Mouse (Mus musculus) activated CD4-positive, CD25-positive, alpha-beta regulatory T cell, adult 4 months (primary cell): ENCODE data around the gene Olfr995. TPM values are rescaled to one million over a fixed set of nuclear protein-coding genes. Genes with fewer than 3 reads are reported as not detected.

Experiments used
- ATAC-seq: one replicate; pipeline ENCODE4 v1.8.0; 2017
- polyA plus RNA-seq, 2 experiments: library from polyadenylated mRNA; unstranded; fragments of 100-300 nt; shearing (Covaris generic); gene quantifications; one replicate each; pipeline ENCODE4 v1.2.1; 2017

The Olfr995 gene
- not detected for polyA plus RNA-seq

DNA sequence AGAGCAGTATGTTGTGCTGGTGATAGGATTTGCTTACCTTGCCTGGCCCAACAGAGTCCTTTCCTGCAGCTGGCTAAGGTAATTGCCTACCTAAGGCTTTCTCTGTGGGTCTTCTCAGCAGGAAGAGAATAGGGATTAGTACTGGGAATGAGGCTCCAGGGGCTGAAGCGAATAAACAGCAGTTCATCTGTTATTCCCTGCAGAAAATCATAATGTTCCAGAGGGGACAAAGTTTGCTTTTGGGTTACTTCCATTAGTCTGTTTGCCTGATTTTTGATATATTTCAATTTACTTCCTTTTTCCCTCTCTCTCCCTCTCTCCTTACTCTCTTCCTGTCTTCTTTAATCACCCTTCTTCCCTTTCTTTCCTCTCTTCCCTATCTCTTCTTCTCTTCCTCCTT is at the start of gene Olfr995:
Gene Olfr995, minus strand, starts transcription at position 101 of the 400 bp plus-strand sequence.
- ATAC-seq: no peak

DNA sequence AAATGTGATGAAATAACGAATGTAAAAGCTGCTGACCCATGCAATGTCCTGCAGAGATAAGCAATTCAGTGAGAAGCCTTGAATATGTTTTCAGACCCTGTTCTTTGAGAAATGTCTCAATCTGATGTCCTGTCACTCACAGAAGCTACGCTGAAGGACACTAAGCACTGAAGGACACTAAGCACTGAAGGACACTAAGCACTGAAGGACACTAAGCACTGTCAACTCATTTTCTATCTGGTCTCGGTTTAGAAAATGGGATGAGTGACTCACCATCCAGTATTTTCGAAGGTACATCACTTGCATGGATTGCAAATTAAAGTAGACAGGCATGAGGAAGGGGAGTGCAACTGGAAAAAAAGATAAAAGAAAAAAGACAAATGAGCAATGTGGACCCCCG is 47.0 kb upstream of the Olfr995 start:
- ATAC-seq: no peak

DNA sequence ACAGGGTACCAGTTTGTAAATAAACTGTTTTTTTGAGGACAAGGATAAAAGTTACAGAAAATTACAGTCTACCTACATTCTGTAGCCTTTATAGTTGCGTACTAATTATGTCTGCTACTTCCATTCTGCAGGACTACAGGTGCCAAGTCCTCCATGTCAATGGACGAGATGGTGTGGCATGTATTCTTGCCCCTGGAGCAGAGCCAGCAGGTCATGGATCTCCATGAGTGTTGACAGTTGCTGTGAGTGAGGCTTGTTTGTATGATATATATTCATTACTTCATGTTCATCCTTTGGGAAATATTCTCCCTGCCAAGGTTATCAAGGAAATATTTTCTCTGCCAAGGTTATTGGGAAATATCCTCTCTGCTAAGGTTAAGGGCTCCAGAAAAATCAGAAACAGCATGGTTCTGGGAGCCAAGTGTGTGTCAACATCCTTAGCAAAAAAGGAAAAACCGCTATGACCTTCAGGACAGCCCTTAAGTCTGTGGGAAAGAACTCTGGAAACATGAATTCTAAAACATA is 23.4 kb upstream of the Olfr995 start:
- ATAC-seq: no peak

GRCm38 (mm10) chr2:85442546-85442945 is 893 bp downstream of the Olfr995 start:
- ATAC-seq: no peak

DNA sequence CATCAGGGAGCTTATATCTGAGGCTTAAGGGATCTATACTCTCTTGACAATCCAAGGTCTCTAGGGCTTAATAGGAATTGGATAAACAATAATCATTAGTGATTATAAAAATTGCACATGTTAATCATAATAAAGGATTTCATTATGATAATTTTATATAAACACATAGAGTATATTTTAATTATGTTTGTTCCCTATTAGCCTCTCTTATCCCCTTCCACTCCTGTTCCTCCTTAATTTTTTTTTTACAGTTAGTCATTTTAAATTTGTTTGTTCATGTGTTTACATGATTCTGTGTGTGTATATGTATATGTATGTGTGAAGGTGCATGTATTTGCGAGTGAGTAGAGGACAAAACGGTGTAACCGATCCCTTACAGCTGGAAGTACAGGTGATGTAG is 7.1 kb downstream of the Olfr995 start, which contains the start of gene Olfr994:
Gene Olfr994, minus strand, starts transcription at position 101 of the 400 bp plus-strand sequence.
- ATAC-seq: no peak

DNA sequence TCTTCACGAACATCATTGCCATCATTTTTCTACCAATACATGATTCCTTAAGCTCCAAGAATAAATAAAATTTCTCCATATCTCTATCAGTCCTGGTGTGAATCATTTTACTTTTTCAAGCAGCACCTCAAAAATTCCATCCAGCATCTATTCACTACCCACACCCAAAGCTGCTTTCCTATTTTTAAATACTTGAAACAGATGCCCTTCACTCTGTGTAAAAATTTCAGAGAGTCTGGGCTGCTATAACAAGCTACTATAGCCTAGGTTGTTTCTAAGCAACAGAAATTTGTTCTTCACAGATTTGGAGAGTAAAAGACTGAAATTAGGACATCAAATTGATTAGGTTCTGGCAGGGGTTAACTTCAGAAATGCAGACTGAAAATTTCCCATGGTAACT is 17.5 kb downstream of the Olfr995 start:
- no peak for ATAC-seq

GRCm38 (mm10) chr2:85414777-85415176 is 28.7 kb downstream of the Olfr995 start, which contains the start of gene Olfr993:
TSS of gene Olfr993 (minus strand) at chr2:85414877.
- ATAC-seq: no peak

DNA sequence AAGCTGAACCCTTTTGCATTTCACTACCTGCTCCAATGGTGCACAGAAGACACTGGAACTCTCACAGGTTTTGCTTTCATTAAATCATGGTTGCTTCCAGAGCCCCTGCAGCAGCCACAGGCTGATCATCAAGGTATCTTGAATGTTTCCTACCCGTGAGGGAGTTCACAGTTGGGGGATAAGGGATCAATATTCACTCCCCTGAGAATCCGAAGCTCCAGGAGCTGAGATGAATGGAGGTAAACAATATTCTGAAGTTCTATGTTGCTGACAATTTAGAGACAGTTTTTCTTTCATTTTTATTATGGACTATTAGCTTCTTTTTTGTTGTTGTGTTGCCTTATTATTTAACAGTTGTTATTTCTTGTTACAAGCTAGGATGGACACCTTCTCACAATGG is 34.1 kb downstream of the Olfr995 start, which contains the start of gene Olfr992:
Gene Olfr992, minus strand, starts transcription at position 101 of the 400 bp plus-strand sequence.
- ATAC-seq: no peak

Other genes with a start within 250 kb of the Olfr995 start
- not detected for gene Lrrc55, start 246.4 kb downstream of the Olfr995 start, polyA plus RNA-seq
- gene Olfr987, start 104.3 kb downstream of the Olfr995 start, polyA plus RNA-seq: under 1 TPM in 1 of 2 experiments, not detected in 1; 0.52 TPM
- not detected for gene Olfr988, start 80.4 kb downstream of the Olfr995 start, polyA plus RNA-seq
- gene Olfr992, start 34.2 kb downstream of the Olfr995 start, polyA plus RNA-seq: not detected
- gene Olfr993, start 28.8 kb downstream of the Olfr995 start, polyA plus RNA-seq: not detected
- not detected for gene Olfr994, start 7.2 kb downstream of the Olfr995 start, polyA plus RNA-seq
- not detected for gene 4833423E24Rik, start 75.4 kb upstream of the Olfr995 start, polyA plus RNA-seq
- not detected for gene Olfr996, start 135.6 kb upstream of the Olfr995 start, polyA plus RNA-seq
- gene Olfr998, start 145.3 kb upstream of the Olfr995 start, polyA plus RNA-seq: not detected
- not detected for gene Olfr1000, start 168.3 kb upstream of the Olfr995 start, polyA plus RNA-seq
- gene Olfr1002, start 207.1 kb upstream of the Olfr995 start, polyA plus RNA-seq: not detected
- gene Olfr154, start 220.8 kb upstream of the Olfr995 start, polyA plus RNA-seq: not detected
- not detected for gene Olfr1006, start 235.1 kb upstream of the Olfr995 start, polyA plus RNA-seq
- not detected for gene Olfr1008, start 245.8 kb upstream of the Olfr995 start, polyA plus RNA-seq